Mouse (Mus musculus) MEL (cell line): ENCODE results near the gene Hadhb. TPM values are rescaled to one million over a fixed set of nuclear protein-coding genes. Genes with fewer than 3 reads are reported as not detected.

ENCODE experiments used
- DNase-seq: peaks from one replicate; pipeline ENCODE4 v3.0.0; 2011; ENCODE audit warnings: low read depth, low spot score
- H3K27ac ChIP-seq: 2 replicates; pipeline ENCODE4 v1.5.1; 2012; ENCODE audit warnings: low read depth, mild to moderate bottlenecking, control low read depth, low read length, moderate library complexity; ENCODE audit not compliant: control insufficient read depth
- H3K27me3 ChIP-seq, 2 experiments: fragments of 150-350 bp in 1 of 2; sonication (generic) in 1 of 2; 2 replicates each; pipeline ENCODE4 v1.6.1; 2012; ENCODE audit warnings: low read length in 2 of 2, mild to moderate bottlenecking in 2 of 2, improper control_type of control experiment in 1 of 2, moderate library complexity in 1 of 2; ENCODE audit not compliant: insufficient read depth in 2 of 2, control insufficient read depth in 1 of 2
- H3K36me3 ChIP-seq, 2 experiments: 2 replicates each; pipeline ENCODE4 v1.6.1; 2012 to 2014; ENCODE audit warnings: low read length in 2 of 2, improper control_type of control experiment in 1 of 2, inconsistent platforms in 1 of 2, mild to moderate bottlenecking in 1 of 2; ENCODE audit not compliant: insufficient read depth in 2 of 2, control insufficient read depth in 1 of 2
- H3K4me1 ChIP-seq, 2 experiments: fragments of 150-350 bp in 1 of 2; sonication (generic) in 1 of 2; 2 replicates each; pipeline ENCODE4 v1.6.1; 2012; ENCODE audit warnings: low read length in 2 of 2, improper control_type of control experiment in 1 of 2, mild to moderate bottlenecking in 1 of 2; ENCODE audit not compliant: insufficient read depth in 2 of 2, control insufficient read depth in 1 of 2
- H3K4me3 ChIP-seq, 2 experiments: fragments of 150-350 bp in 1 of 2; sonication (generic) in 1 of 2; 2 replicates each; pipeline ENCODE4 v1.5.1; 2012; ENCODE audit warnings: low read depth in 2 of 2, low read length in 2 of 2, mild to moderate bottlenecking in 2 of 2, moderate library complexity in 2 of 2, control low read depth in 1 of 2, improper control_type of control experiment in 1 of 2; ENCODE audit not compliant: control insufficient read depth in 1 of 2, insufficient read depth in 1 of 2
- H3K79me2 ChIP-seq: 2 replicates; pipeline ENCODE4 v1.6.1; 2012; ENCODE audit warnings: mild to moderate bottlenecking, low read length, moderate library complexity; ENCODE audit not compliant: control insufficient read depth, poor library complexity, insufficient read depth
- H3K9ac ChIP-seq: 2 replicates; pipeline ENCODE4 v1.6.1; 2012; ENCODE audit warnings: low read depth, mild to moderate bottlenecking, control low read depth, low read length, moderate library complexity; ENCODE audit not compliant: control insufficient read depth, poor library complexity, severe bottlenecking
- H3K9me3 ChIP-seq: fragments of 150-350 bp; sonication (generic); replicated peaks from 2 replicates; pipeline ENCODE4 v1.6.1; 2012; ENCODE audit warnings: mild to moderate bottlenecking, low read length, improper control_type of control experiment, moderate library complexity; ENCODE audit not compliant: insufficient read depth
- BHLHE40 ChIP-seq: IDR thresholded peaks from 2 replicates; pipeline ENCODE4 v1.6.1; 2012; ENCODE audit warnings: low read depth, mild to moderate bottlenecking, inconsistent platforms, low read length, improper control_type of control experiment, borderline replicate concordance
- CHD1 ChIP-seq: IDR thresholded peaks from 2 replicates; pipeline ENCODE4 v1.6.1; 2012; ENCODE audit warnings: low read depth, mild to moderate bottlenecking, inconsistent platforms, low read length, improper control_type of control experiment
- CHD2 ChIP-seq: IDR thresholded peaks from 2 replicates; pipeline ENCODE4 v1.6.1; 2011; ENCODE audit warnings: low read length, improper control_type of control experiment
- CTCF ChIP-seq, 3 experiments: IDR thresholded peaks in 2 of 3; conservative IDR thresholded peaks in 1 of 3; 2 replicates each; pipeline ENCODE4 v1.5.1; 2011 to 2012; ENCODE audit warnings: low read length in 3 of 3, low read depth in 2 of 3, mild to moderate bottlenecking in 2 of 3, improper control_type of control experiment in 1 of 3, inconsistent platforms in 1 of 3, mixed read lengths in 1 of 3, moderate library complexity in 1 of 3; ENCODE audit not compliant: control insufficient read depth in 1 of 3, insufficient read depth in 1 of 3, poor library complexity in 1 of 3, severe bottlenecking in 1 of 3
- E2F4 ChIP-seq: IDR thresholded peaks from 2 replicates; pipeline ENCODE4 v1.6.1; 2011; ENCODE audit warnings: low read depth, low read length, improper control_type of control experiment, borderline replicate concordance
- ELF1 ChIP-seq: IDR thresholded peaks from 2 replicates; pipeline ENCODE4 v1.6.1; 2014; ENCODE audit warnings: low read depth, mild to moderate bottlenecking, inconsistent platforms, low read length, improper control_type of control experiment, moderate library complexity
- EP300 ChIP-seq, 2 experiments: IDR thresholded peaks; 2 replicates each; pipeline ENCODE4 v1.6.1; 2011; ENCODE audit warnings: improper control_type of control experiment in 2 of 2, low read length in 2 of 2, low read depth in 1 of 2, mild to moderate bottlenecking in 1 of 2
- ETS1 ChIP-seq: IDR thresholded peaks from 2 replicates; pipeline ENCODE4 v1.6.1; 2012; ENCODE audit warnings: low read depth, mild to moderate bottlenecking, inconsistent platforms, low read length, improper control_type of control experiment, moderate library complexity
- GATA1 ChIP-seq: IDR thresholded peaks from 2 replicates; pipeline ENCODE4 v1.6.1; 2011; ENCODE audit warnings: low read depth, low read length, improper control_type of control experiment
- JUND ChIP-seq: IDR thresholded peaks from 2 replicates; pipeline ENCODE4 v1.6.1; 2011; ENCODE audit warnings: low read depth, mild to moderate bottlenecking, improper control_type of control experiment, low read length
- MAX ChIP-seq: IDR thresholded peaks from 2 replicates; pipeline ENCODE4 v1.6.1; 2011; ENCODE audit warnings: low read length, improper control_type of control experiment
- MAZ ChIP-seq: IDR thresholded peaks from 2 replicates; pipeline ENCODE4 v1.6.1; 2012; ENCODE audit warnings: low read depth, mild to moderate bottlenecking, inconsistent platforms, low read length, improper control_type of control experiment
- MEF2A ChIP-seq: IDR thresholded peaks from 2 replicates; pipeline ENCODE4 v1.6.1; 2014; ENCODE audit warnings: low read depth, mild to moderate bottlenecking, inconsistent platforms, low read length, improper control_type of control experiment; ENCODE audit not compliant: poor library complexity, insufficient replicate concordance, severe bottlenecking; ENCODE audit errors: extremely low read depth
- MYB ChIP-seq: IDR thresholded peaks from 2 replicates; pipeline ENCODE4 v1.6.1; 2011; ENCODE audit warnings: mild to moderate bottlenecking, low read depth, low read length, improper control_type of control experiment
- NRF1 ChIP-seq: IDR thresholded peaks from 2 replicates; pipeline ENCODE4 v1.6.1; 2014; ENCODE audit warnings: low read depth, mild to moderate bottlenecking, inconsistent platforms, low read length, improper control_type of control experiment, moderate library complexity; ENCODE audit not compliant: poor library complexity, insufficient read depth, severe bottlenecking
- POLR2A ChIP-seq, 2 experiments: IDR thresholded peaks; 2 replicates each; pipeline ENCODE4 v1.6.1; 2011 to 2012; ENCODE audit warnings: low read length in 2 of 2, mild to moderate bottlenecking in 2 of 2, control low read depth in 1 of 2, improper control_type of control experiment in 1 of 2, low read depth in 1 of 2, moderate library complexity in 1 of 2; ENCODE audit not compliant: control insufficient read depth in 1 of 2, insufficient read depth in 1 of 2, poor library complexity in 1 of 2
- POLR2AphosphoS2 ChIP-seq: IDR thresholded peaks from 2 replicates; pipeline ENCODE4 v1.6.1; 2011; ENCODE audit warnings: low read length, improper control_type of control experiment
- RAD21 ChIP-seq: IDR thresholded peaks from 2 replicates; pipeline ENCODE4 v1.6.1; 2011; ENCODE audit warnings: mild to moderate bottlenecking, low read depth, low read length, improper control_type of control experiment
- SMC3 ChIP-seq: IDR thresholded peaks from 2 replicates; pipeline ENCODE4 v1.6.1; 2011; ENCODE audit warnings: low read depth, low read length, improper control_type of control experiment
- TBP ChIP-seq: IDR thresholded peaks from 2 replicates; pipeline ENCODE4 v1.8.0; 2011; ENCODE audit warnings: low read depth, low read length, improper control_type of control experiment
- TCF12 ChIP-seq: IDR thresholded peaks from 2 replicates; pipeline ENCODE4 v1.6.1; 2014; ENCODE audit warnings: low read depth, mild to moderate bottlenecking, inconsistent platforms, low read length, improper control_type of control experiment, moderate library complexity
- UBTF ChIP-seq: IDR thresholded peaks from 2 replicates; pipeline ENCODE4 v1.6.1; 2012; ENCODE audit warnings: low read depth, mild to moderate bottlenecking, inconsistent platforms, low read length, improper control_type of control experiment, moderate library complexity, borderline replicate concordance; ENCODE audit not compliant: insufficient read depth
- USF1 ChIP-seq: IDR thresholded peaks from 2 replicates; pipeline ENCODE4 v1.6.1; 2014; ENCODE audit warnings: low read depth, mild to moderate bottlenecking, inconsistent platforms, low read length, improper control_type of control experiment, moderate library complexity
- USF2 ChIP-seq, 2 experiments: IDR thresholded peaks; 2 replicates each; pipeline ENCODE4 v1.6.1; 2011 to 2012; ENCODE audit warnings: improper control_type of control experiment in 2 of 2, low read length in 2 of 2, borderline replicate concordance in 1 of 2, inconsistent platforms in 1 of 2, low read depth in 1 of 2, mild to moderate bottlenecking in 1 of 2; ENCODE audit not compliant: insufficient read depth in 1 of 2
- ZC3H11A ChIP-seq: IDR thresholded peaks from 2 replicates; pipeline ENCODE4 v1.6.1; 2012; ENCODE audit warnings: low read depth, mild to moderate bottlenecking, inconsistent platforms, low read length, improper control_type of control experiment
- ZKSCAN1 ChIP-seq: IDR thresholded peaks from 2 replicates; pipeline ENCODE4 v1.6.1; 2012; ENCODE audit warnings: low read depth, mild to moderate bottlenecking, inconsistent platforms, low read length, improper control_type of control experiment, moderate library complexity
- ZMIZ1 ChIP-seq: IDR thresholded peaks from 2 replicates; pipeline ENCODE4 v1.6.1; 2012; ENCODE audit warnings: low read depth, mild to moderate bottlenecking, inconsistent platforms, low read length, improper control_type of control experiment, moderate library complexity
- polyA plus RNA-seq, 2 experiments: library from polyadenylated mRNA; stranded (reverse) in 1 of 2; unstranded in 1 of 2; fragments of >175 nt in 1 of 2; fragments of >200 nt in 1 of 2; gene quantifications; 2 replicates each; pipeline versions ENCODE4 v1.2.1 to v1.2.4; 2012; ENCODE audit warnings: low replicate concordance in 2 of 2, low read depth in 1 of 2; ENCODE audit not compliant: insufficient read length in 2 of 2, insufficient read depth in 1 of 2, missing spikeins in 1 of 2
- total RNA-seq: library from RNA; depleted of rRNA; stranded (reverse); fragments of 300-350 nt; gene quantifications from 2 replicates; pipeline ENCODE4 v1.2.3, GENCODE M21; 2012

Hadhb gene
- total and polyA plus RNA-seq, 3 experiments, result 33.0 to 162 (median 161) TPM

DNA sequence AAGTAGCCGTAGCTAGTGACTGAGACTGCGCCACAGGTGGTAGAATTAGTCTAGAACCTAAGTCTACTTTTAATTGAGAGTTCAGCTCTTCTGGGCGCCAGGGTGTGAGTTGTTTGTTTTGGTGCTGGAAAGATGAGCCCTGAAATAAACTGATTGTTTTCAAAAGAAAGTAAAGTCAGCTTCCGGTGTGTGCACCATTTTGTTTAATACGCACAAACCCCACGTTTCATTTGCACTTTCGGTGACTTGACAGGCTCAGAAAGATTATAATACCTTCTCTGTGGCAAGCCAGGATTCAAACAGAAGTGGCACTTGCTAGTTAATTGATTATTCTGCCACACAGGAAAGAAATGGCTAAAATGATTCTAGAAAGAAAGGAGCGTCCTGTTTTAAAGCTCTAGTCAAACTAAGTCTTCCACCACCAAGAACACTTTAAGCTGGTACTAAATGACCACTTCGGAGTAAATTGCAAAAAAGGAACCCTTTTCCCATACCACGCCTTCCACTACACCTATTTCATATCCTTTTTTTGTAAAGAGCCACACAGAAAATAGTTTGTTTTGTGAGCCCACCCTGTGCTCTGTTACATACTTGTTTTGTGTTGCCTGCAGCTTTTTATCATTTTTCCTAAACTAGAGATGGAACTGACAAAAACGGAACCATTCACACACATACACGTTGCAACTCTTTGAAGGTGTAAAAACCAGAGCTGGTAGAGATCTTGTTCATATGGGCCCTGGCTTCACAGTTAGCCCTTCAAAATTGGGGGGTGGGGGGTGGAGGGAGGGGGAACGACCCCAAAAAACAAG, 977 bp downstream of the Hadhb start (continued):
- TF ChIP-seq USF1 (no peak), ETS1 (no peak), TBP (peak; percentile 44; the same call in 1 of the 2 replicates), ZMIZ1 (no peak; the same call in 1 of the 2 replicates), ZC3H11A (no peak), EP300 (IDR thresholded peaks at IDR 0.05; ENCODE audit: low read depth in 1 of 2, low read length in 2 of 2) (no peak; a peak in 1 of 4 replicates), ELF1 (0 out of 2 replicates have a peak, but pooled peaks have one; percentile 19), JUND (no peak), CHD1 (peak; percentile 97), ZKSCAN1 (no peak), E2F4 (0 out of 2 replicates have a peak, but pooled peaks have one; percentile 6), POLR2A (IDR thresholded peaks at IDR 0.05; ENCODE audit: control insufficient read depth in 1 of 2, insufficient read depth in 1 of 2, low read depth in 1 of 2, low read length in 2 of 2, poor library complexity in 1 of 2) (no peak; a peak in 1 of 4 replicates), MAX (no peak; the same call in 1 of the 2 replicates), SMC3 (no peak), RAD21 (no peak), POLR2AphosphoS2 (no peak), NRF1 (peak; percentile 40; the same call in 1 of the 2 replicates), CHD2 (no peak), BHLHE40 (no peak), MAZ (no peak), GATA1 (no peak), MYB (no peak)
- TF ChIP-seq, all 39 proteins: peak for 9

DNA sequence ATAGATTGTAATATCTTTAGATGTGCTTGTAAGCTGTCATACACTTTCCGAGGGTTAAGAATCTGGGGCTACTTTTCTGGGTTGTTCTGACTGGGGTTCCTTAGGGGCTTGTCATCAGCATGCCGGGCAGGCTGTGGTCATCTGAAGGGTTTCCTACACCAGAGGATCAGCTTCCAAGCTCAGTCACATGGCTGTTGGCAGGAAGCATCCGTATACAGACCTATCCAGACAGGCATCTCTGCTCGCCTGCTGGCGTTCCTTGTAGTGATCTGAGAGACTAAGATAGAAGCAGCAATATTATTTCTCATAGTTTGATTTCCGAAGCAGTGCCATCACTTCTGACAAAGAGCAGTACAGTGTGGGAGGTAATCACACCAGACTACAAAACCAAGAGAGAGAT, 4.6 kb downstream of the Hadhb start:
- Histone ChIP-seq H3K4me3 (no peak overlapping the region), H3K27ac (no peak overlapping the region), H3K27me3 (no peaks in the 10 kb centered on the region), H3K9me3 (no peaks in the 10 kb centered on the region), H3K36me3 (peaks cover 4 to 19% of the 10 kb centered on the region in 2 experiments; a peak in 3 of 4 replicates), H3K79me2 (peaks cover 51% of the 10 kb centered on the region), H3K4me1 (peaks cover 7 to 8% of the 10 kb centered on the region in 2 experiments), H3K9ac (no peak overlapping the region)
- DNase-seq, result no peak
- TF ChIP-seq CHD1, result no peak
- no peak for TF ChIP-seq ZMIZ1
- no peak for TF ChIP-seq CTCF (IDR thresholded peaks at IDR 0.05 in 2 of 3, conservative IDR thresholded peaks at IDR 0.05 in 1 of 3; ENCODE audit: control insufficient read depth in 1 of 3, insufficient read depth in 1 of 3, low read depth in 2 of 3, low read length in 3 of 3, poor library complexity in 1 of 3, severe bottlenecking in 1 of 3)
- no peak for TF ChIP-seq TCF12
- TF ChIP-seq ELF1, result no peak
- TF ChIP-seq RAD21, result no peak
- no peak for TF ChIP-seq BHLHE40
- no peak for TF ChIP-seq POLR2AphosphoS2
- TF ChIP-seq ZKSCAN1, result no peak
- TF ChIP-seq MAX, result no peak
- no peak for TF ChIP-seq USF2 (IDR thresholded peaks at IDR 0.05; ENCODE audit: borderline replicate concordance in 1 of 2, insufficient read depth in 1 of 2, low read depth in 1 of 2, low read length in 2 of 2)
- TF ChIP-seq EP300 (IDR thresholded peaks at IDR 0.05; ENCODE audit: low read depth in 1 of 2, low read length in 2 of 2), result no peak
- no peak for TF ChIP-seq MEF2A
- no peak for TF ChIP-seq ZC3H11A
- no peak for TF ChIP-seq UBTF
